Mouse (Mus musculus) left cerebral cortex, postnatal 36 days (tissue): ENCODE measurements around the gene Tspan32. TPM values are rescaled to one million over a fixed set of nuclear protein-coding genes. Genes with fewer than 3 reads are reported as not detected.

Experiments used
- DNase-seq, 2 experiments: peaks; one replicate each; pipeline ENCODE4 v3.0.0; 2021 to 2022; ENCODE audit warnings: low spot score in 2 of 2, mixed read lengths in 1 of 2
- intact Hi-C: fragments of 180-260 bp; cut with DNase I; formaldehyde crosslinking; loops from one replicate; pipeline ENCODE4 v1.15.1; 2025
- total RNA-seq, 2 experiments: library from RNA; stranded (reverse); gene quantifications; 2 replicates each; pipeline ENCODE4 v1.2.3; 2021

Gene Tspan32
- total RNA-seq: under 1 TPM; 0.20 to 0.39 TPM

DNA sequence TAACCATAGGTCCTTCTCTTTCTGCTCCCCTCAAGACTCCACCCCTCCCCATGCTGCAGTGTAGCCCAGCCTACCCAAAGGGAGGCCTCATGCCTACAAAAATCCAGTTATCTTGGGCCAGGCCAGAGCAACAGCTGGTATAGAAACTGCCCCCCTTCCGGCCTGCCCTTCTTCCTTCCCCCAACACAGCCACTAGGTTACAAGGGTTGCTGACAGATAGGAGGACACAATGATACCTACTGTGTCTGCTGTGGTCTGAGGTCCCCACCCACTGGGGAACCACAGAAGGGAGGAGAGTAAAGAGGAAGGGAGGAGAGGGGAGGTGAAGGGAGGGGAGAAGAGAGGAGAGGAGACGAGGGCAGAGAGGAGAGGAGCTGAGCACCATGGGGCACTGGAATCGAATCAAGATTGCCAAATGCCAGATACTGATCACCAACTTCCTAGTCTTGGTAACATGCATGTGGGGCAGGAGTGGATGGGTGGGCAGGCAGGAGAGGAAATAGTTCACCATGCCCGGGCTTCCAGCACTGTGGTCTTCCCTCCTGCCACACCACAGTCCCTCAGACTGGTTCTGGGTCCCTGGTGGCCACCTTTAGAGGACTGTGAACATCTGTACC is at the start of gene Tspan32:
Gene Tspan32 (plus strand): TSS at position 320 of the 617 bp plus-strand sequence.
- no peak for DNase-seq
- intact Hi-C loops: loop anchor here (5.0 to 10.0 kb wide), 3 partner anchors 47 to 460 kb away; partner anchors contain the start of genes Cd81 and Cdkn1c

DNA sequence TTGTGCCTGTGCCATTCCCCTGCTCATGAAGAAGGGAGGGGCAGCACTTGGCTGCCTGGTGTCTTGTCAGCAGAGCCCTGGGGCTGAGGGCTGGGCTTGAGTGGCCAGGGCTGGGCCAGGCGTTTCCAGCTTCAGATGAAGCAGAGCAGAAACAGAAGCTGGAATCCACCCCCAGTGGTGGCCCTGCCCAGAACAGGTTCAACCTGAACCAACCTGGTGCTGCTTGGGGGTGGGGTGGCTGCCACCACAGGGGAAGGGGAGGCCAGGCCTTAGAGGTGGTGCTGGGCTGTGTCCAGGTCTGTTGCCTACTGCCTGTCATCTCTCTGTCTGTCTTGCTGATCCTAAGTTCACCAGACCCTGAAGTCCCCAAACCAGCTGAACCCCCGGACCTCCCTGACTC is 48.8 kb upstream of the Tspan32 start:
- no peak for DNase-seq
- intact Hi-C loops: no loop called here

DNA sequence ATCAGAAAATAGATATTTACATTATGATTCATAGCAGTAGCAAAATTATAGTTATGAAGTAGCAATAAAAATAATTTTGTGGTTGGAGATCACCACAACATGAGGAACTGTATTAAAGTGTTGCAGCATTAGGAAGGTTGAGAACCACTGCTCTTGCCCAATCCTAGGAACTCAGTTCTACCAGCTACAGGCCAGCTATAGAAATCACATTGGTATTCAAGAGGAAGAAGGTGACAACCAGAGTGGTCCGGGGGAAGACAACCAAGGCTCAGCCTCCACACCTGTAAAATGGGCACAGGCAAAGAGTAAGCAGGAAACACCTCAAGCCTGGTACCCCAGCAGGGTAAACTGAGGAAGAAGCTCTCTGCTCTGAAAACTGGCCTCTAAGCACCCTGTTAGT is 46.0 kb upstream of the Tspan32 start:
- intact Hi-C loops: no loop called here
- no peak for DNase-seq

DNA sequence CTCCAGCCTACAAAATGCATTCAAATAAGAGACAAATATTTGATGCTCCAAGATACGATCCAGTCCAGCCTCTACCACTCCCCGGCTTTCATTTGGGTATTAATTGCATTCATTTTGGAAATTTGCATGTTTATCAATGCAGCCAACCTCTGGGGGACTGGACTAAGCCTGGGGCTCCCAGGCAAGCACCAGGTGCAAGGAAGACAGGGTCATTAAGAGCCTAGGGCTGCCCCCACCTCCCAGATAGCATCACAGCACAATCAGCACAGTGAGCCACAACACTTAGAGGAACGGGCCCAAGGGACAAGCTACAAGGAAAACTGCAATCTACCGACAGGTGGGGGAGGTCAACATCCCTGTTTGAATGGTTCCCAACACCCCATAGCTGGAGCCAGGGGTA is 45.1 kb upstream of the Tspan32 start:
- DNase-seq: no peak
- intact Hi-C loops: no loop called here

DNA sequence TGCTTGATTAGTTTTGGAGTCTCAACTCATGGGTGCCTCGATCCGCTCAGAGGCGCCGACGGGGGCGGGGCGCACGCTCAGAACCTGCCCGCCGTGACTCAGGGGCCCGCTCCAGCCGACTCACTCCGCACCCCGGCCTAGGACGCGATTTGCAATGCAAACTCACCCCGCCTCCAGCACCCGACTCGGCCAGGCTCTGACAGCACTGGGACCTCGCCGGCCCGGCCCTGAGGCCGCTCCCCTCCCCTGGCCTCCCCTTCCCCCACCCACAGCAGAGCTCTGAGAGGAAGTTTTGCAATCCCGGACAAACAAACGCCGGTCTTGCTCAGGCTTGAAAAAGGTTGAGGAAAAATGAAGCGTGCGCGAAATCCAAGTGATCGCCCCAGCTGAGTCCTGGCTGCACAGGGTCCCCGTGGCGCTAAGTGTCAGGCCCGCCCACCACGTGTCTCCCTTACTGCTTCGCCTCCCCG is 37.4 kb upstream of the Tspan32 start:
- peak in 1 of 2 experiments; percentile 5 for DNase-seq
- intact Hi-C loops: no loop called here

DNA sequence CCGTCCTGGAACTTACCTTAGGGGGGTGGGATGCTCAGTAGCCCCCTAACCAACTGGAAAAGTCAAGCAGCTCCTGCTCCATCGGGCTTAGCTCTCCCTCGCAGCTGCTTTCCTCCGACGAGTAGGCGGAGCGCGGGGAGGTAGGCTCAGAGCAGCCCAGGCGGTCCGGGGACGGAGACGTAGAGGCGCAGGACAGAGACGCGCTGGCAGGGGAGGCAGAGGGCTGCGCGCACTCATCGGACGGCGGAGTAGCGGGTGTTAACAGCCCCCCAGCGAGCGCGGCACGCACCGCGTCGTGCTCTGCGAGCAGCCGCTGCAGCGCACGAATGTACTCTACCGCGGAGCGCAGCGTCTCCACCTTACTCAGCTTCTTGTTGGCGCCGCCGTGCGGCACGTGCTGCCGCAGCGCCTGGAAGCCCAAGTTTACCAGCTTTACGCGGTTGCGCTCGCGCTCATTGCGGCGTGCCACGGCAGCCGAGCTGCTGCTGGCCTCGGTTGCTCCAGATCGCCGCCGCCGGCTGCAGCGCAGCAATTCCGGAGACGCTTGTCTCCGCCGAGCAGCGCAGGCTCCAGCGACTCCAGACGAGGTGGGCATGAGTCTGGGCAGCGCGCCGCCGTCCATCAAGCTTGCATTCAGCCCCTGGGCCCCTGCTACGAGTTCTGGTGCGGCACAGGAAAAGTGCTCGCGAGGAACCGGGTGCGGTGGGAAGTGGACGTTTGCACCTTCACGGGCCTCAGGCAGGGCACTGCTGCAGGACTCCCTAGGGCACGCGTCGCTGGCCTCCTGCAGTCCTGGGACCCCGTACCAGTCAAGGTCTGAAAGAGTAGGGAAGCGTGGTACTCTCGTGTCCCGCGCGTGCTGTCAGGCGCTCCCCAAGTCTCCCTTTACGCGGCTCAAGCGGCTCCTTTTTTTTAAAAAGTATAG is 36.7 kb upstream of the Tspan32 start:
- intact Hi-C loops: no loop called here
- peak; percentile 68 to 79 for DNase-seq

DNA sequence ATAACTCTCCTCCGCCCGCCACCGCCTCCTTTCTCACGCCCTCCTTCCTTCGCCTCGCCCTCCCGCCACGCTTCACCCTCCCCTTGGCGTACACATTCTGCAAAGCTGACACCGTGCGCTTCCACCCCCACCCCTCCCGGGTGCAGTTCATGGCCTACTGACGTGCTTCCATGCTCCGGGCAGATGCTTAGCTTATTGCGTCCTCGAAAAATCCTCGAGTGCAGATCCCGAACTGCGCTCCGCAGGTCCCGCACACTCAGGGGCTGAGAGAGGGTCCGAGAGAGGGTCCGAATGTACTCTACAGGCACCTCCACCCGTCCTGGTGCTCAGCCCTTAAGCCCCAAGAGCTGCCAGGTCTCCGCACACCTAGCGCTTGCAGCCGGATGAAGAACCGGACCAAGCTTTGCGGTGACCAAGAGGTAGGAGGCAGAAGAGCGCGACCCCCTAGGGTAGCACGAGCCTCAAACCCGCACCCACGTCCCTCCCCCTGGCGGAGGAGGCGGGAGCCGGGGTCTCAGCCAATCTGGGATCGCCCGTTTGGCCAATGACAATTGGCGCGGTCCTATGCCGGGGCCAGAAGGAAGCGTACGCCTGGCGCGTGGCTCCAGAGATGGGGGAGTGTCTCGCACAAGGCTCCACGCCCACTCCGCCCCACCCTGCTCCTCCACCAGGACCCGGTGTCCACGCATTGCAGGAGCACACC is 35.9 kb upstream of the Tspan32 start, which contains the start of gene Ascl2:
Gene Ascl2 (minus strand): TSS at position 456 of the 703 bp plus-strand sequence.
- intact Hi-C loops: no loop called here
- DNase-seq: peak in 1 of 2 experiments; percentile 4

DNA sequence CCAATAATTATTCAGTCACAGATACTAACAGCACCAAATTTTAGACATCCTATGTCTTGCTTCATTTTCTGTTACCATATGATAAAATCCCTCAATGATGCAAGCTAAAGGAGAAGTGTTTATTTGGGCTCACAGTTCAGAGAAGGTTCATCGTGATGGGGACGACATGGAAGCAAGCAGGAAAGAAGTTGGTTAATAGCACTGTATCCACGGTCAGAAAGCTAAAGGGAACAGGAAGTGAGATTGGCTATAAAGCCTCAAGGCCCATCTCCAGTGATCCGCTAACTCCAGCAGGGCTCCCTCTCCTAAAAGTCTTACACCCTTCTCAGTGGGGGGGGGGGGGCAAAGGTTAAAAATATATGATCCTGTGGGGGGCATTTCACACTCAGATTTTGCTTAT is 22.9 kb upstream of the Tspan32 start:
- intact Hi-C loops: no loop called here
- no peak for DNase-seq

DNA sequence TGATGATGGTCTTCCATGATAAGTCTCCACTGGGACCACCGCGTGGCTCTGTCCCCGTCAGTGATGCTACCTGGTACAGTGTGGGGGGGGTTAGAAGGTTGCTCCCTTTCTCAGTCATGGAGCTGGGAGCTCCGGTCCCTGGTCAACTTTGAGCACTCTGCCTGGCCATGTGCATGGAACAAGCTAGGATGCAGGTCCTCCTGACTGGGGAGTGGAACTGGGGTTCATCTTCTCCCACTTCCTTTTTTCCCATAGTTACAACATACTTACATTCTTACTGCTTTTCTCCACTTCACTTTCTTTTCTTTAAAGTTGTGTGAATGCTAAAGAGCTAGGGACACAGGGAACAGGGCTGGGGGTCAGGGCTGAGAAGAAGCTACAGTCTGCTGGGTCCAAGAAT is 19.7 kb upstream of the Tspan32 start:
- intact Hi-C loops: no loop called here
- no peak for DNase-seq

DNA sequence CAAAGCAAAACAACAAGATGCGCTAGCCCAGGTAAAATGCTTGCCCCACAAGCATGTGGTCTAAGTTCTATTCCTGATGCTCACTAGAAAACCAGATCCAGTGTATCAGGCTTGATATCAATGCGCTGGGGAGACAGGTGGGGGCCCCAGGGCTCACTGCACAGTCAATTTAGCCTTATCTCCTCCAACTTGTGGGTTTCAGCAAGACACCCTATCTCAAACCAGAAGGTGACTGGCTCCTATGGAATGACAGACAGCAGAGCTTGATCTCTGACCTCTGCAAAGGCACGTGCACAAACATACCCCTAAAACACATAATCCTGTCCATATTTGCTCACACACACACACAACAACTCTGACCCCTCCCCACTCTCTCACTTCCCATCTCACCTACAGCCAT is 17.1 kb upstream of the Tspan32 start:
- intact Hi-C loops: no loop called here
- no peak for DNase-seq

DNA sequence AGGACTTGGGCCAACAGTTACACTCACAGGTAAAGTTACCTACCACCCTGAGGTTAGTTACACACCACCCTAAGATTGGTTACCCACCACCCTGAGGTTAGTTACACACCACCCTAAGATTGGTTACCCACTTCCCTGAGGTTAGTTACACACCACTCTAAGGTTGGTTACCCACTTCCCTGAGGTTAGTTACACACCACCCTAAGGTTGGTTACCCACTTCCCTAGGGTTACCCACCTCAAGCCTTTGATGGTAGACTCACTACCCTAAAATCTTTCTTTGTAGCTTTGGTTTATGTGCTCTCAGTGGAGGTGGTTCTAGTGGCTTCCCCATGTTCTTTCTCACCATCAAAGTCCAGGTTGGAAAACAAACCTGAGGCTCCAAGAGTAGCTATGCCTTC is 9.8 kb upstream of the Tspan32 start:
- intact Hi-C loops: no loop called here
- no peak for DNase-seq

DNA sequence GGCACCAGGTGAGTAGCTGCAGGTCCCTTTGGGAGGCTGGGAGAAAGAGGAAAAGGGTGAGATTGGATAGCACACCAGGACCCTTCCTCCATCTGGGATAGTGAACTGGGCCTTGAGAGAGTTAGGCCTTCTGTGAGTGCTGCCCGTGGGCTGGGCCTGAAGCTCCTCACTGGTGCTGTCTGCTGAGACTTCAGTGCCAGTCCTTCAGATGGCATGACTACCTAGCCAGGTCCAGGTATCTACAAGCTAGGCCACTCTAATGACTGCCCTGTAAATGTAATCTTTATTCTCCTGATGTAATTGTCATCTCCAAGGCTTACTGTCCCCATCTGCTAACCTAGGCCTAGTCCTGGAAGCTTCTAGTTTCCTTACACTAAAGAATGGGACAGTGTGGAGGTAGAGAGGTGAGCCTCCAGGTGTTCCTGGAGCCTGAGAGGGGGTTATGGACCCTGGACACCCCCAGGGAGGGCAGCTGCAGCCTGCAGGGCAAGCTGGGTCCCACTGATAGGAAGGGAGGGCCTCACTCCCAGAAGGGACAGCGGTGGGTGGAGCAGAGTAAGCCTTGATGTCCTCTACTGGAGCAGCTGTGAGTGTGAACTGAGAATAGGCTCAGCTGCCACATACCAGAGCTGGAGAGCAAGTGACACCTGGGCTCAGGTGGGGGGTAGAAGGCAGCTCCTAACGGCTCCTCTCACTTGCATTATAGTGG is 9.1 kb upstream of the Tspan32 start:
- no peak for DNase-seq
- intact Hi-C loops: no loop called here

DNA sequence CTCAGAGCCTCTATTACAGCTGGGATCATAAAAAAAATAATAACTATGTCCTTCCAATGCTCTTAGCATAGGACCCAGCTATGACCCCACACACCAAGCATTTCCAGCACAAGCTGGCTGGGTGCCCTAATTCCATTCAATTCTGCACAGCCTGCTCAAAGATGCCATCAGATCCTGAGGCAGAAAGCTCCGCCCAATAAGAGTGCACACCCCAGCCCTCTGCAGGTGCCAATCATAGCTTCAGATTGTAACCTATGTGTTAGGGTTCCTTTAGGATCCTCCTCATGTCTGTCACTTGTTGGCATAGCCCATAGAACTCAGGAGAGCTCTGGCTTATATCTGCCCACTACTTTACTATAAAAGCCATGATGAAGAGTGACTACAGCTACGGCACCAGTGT is 7.8 kb upstream of the Tspan32 start:
- intact Hi-C loops: no loop called here
- no peak for DNase-seq

DNA sequence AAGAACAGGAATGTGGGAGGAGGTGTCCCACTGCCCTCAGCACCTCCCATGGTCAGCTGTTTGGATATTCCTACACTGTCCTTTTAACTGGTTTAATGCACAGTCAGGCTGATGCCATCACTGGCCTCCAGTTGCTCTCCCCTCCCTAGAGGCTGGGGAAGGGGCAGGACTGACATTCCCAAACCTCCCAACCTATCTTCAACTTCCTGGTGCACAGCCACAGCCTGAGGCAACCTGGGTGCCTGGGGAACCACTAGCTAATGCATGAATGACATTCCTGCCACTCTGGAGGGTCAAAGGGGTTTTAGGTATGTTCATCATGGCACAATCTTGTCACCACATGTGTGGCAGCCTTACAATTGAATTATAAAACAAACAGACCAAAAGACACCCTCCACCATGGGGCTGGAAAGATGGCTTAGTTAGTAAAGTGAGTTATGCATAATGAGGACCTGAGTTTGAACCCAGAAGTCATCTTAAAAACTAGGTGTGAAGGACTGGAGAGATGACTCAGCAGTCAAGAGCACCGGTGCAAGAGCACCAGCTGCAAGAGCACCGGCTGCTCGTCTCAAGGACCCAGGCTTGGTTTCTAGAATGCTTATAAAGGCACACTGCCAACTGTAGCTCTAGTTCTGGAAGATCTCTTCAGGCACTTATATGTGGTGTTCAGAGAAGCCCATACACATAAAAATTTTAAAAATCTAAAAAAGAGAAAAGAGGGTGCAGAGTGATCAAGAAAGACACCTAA is 7.3 kb upstream of the Tspan32 start:
- DNase-seq: no peak
- intact Hi-C loops: no loop called here

DNA sequence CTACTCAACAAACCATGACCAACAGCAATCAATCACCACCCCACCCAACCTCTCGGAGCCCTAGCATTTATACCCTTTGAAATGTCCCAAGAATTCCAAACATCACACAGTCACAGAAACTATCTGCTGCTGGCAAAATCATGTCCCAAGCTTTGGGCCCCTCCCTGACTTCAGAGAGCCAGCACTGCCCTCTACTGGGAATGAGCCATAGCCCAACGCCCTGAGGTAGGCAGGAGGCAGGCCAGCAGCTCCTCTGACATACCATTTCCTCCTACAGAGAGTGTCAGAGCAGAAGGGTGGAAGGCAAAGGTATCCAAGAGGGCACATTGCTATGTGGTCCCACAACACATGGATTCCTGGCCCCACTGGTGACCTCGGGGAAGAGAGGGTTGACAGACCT is 2.2 kb upstream of the Tspan32 start:
- intact Hi-C loops: loop anchor here (10.0 kb wide), 1 partner anchor 462 kb away; the partner anchor contains the start of gene Cdkn1c
- DNase-seq: no peak

DNA sequence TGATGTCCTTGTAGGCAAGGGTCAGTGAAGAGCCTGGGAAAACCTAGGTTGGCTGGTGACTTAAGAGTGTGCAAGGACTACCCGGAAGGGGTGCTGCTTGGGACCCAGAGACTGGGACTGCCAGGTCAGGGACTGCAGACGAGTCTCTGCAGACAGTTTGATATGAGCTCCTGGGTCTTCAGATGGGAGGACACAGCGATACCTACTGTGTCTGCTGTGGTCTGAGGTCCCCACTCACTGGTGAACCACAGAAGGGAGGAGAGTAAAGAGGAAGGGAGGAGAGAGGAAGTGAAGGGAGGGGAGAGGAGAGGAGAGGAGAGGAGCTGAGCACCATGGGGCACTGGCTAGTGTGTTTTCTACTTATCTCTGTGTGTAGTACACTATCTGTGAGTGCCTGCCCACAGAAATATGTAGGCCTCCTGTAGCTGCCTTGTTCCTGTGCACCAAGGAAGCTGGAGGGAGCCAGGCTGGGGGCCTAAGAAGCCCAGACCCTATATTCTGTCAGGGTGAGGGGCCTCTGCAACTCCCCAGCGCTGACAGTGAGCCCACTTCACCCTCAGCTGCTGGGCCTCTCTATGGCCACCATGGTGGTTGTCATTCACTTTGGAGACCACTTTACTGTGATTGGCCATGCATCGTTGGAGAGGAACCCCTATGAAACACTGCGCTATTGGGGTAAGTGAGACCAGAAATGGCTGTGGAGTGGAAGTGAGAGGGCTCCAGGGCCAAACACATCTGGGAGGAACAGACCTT is 674 bp downstream of the Tspan32 start:
- intact Hi-C loops: loop anchor here (5.0 to 10.0 kb wide), 3 partner anchors 47 to 459 kb away; partner anchors contain the start of genes Cd81 and Cdkn1c
- no peak for DNase-seq

DNA sequence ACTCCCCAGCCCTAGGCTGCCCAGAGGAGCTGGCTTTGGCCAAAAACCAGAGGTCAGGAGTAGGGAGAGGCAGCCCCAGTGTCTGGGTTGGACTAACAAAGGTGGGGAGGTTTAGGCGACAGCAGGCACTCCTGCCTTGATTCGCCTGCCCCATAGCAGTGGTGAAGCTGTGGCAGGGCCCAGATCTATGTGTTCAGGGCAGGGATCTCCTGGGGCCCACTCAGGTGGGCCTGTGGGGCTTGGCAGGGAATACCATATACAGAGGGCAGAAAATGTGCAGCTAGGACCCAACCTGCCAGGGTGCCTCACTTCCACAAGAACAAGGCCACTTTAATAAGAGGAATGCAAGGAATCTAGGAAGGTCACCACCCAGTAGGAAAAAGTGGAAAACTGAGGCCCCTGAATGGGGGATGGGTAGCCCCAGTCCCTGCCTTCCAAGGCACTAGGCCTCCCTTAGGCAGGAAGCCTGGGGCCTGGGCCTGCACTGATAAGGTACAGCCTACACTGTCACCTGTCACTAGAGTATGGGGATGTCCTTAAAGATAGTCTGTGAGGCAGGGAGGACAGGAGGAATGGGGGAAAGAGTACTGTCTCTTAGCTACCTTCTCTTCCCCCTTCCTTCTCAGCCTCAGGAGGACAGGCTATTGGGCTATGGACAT is 1.4 kb downstream of the Tspan32 start:
- DNase-seq: no peak
- intact Hi-C loops: loop anchor here (5.0 to 10.0 kb wide), 3 partner anchors 46 to 459 kb away; partner anchors contain the start of genes Cd81 and Cdkn1c
